Mouse (Mus musculus) right cerebral cortex, adult 18-20 months (tissue): Measurements from ENCODE around the gene Carhsp1.
A peak's percentile ranks its signal among the peaks of the same experiment; 100 is the strongest.

Experiments used
- DNase-seq: peaks from one replicate; pipeline ENCODE4 v3.0.0; 2022; ENCODE audit warnings: mixed read lengths

Gene Carhsp1

GRCm38 (mm10) chr16:8671551-8672349 lies at the start of gene Carhsp1:
Gene Carhsp1, minus strand, starts transcription at chr16:8672155.
- DNase-seq, result peak; percentile 88

- no peak for DNase-seq
Observed at GRCm38 (mm10) chr16:8720447-8720846, 48.5 kb upstream of the Carhsp1 start.

- DNase-seq, result no peak
Observed at GRCm38 (mm10) chr16:8717744-8718143, 45.8 kb upstream of the Carhsp1 start.

GRCm38 (mm10) chr16:8716300-8716699 lies 44.3 kb upstream of the Carhsp1 start:
- no peak for DNase-seq

GRCm38 (mm10) chr16:8715513-8716080 lies 43.6 kb upstream of the Carhsp1 start:
- no peak for DNase-seq

- no peak for DNase-seq
Observed at GRCm38 (mm10) chr16:8714851-8715250, 42.9 kb upstream of the Carhsp1 start.

- no peak for DNase-seq
Observed at GRCm38 (mm10) chr16:8711998-8712397, 40.0 kb upstream of the Carhsp1 start.

GRCm38 (mm10) chr16:8700586-8700985 lies 28.6 kb upstream of the Carhsp1 start:
- DNase-seq, result no peak

- no peak for DNase-seq
Observed at GRCm38 (mm10) chr16:8699556-8699955, 27.6 kb upstream of the Carhsp1 start.

- no peak for DNase-seq
Observed at GRCm38 (mm10) chr16:8691206-8691605, 19.3 kb upstream of the Carhsp1 start.

- peak; percentile 51 for DNase-seq
Observed at GRCm38 (mm10) chr16:8689979-8690656, 18.2 kb upstream of the Carhsp1 start.

- DNase-seq, result no peak
Observed at GRCm38 (mm10) chr16:8687559-8688112, 15.7 kb upstream of the Carhsp1 start.

- DNase-seq, result no peak
Observed at GRCm38 (mm10) chr16:8686871-8687535, 15.0 kb upstream of the Carhsp1 start.

GRCm38 (mm10) chr16:8686121-8686870 lies 14.3 kb upstream of the Carhsp1 start:
- peak; percentile 78 for DNase-seq

GRCm38 (mm10) chr16:8685087-8685486 lies 13.1 kb upstream of the Carhsp1 start:
- DNase-seq, result no peak

GRCm38 (mm10) chr16:8680470-8680869 lies 8.5 kb upstream of the Carhsp1 start, which contains the start of gene Gm5767:
Gene Gm5767, plus strand, starts transcription at chr16:8680770.
- no peak for DNase-seq

- no peak for DNase-seq
Observed at GRCm38 (mm10) chr16:8679780-8680179, 7.8 kb upstream of the Carhsp1 start.

GRCm38 (mm10) chr16:8678676-8679075 lies 6.7 kb upstream of the Carhsp1 start:
- no peak for DNase-seq

- no peak for DNase-seq
Observed at GRCm38 (mm10) chr16:8678035-8678434, 6.1 kb upstream of the Carhsp1 start.

GRCm38 (mm10) chr16:8676800-8677199 lies 4.8 kb upstream of the Carhsp1 start:
- peak; percentile 37 for DNase-seq

GRCm38 (mm10) chr16:8676228-8676627 lies 4.3 kb upstream of the Carhsp1 start:
- DNase-seq, result no peak

- no peak for DNase-seq
Observed at GRCm38 (mm10) chr16:8675559-8675958, 3.6 kb upstream of the Carhsp1 start.
